8 mouse cellular contexts compared by ENCODE assay signal in the genomic region with DNA sequence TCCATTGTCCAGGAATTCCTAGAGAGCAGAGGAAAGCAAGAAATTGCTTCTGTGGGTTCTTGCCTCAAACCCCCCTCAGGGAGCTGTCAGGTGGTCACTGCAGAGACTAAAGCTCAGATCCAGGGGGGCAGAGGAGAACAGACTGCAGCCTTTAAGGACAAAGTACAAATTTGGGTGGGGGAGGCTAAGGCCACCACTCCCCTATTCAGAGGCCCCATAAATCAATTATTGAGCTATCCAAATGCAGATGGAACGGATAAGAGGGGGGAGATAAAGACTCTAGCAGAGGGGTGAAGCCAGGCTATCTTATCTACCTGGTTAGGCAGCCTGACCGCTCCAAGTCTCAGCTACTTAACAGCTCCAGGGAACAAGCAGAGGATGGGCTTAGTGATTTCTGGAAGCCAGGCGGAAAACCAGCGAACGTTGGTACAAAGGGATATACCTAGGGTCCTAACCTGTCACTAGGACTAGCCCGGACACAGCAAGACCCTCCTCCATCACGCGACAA. TPM values are rescaled to one million over a fixed set of nuclear protein-coding genes. Genes with fewer than 3 reads are reported as not detected.
DNase-seq lines count a peak whose midpoint lies in the region; ATAC-seq and TF ChIP-seq lines count a peak whose summit lies in the region.

No protein-coding gene starts in this region.

- no peak for DNase-seq in heart, embryonic 10.5 days (ENCODE audit: low spot score)
- DNase-seq in heart, postnatal 4 days, result no peak
- DNase-seq in liver, postnatal 0 days, result no peak
- no peak for DNase-seq in testis, postnatal 10 days (ENCODE audit: low spot score)
- no peak for DNase-seq in T-cell, adult 2 months (ENCODE audit: low spot score)

- peaks cover 78% of the 10 kb centered on the region for H3K4me1 ChIP-seq in heart, embryonic 10.5 days
- peaks cover 60% of the 10 kb centered on the region for H3K4me1 ChIP-seq in E14TG2a.4 (replicated peaks; ENCODE audit: low read depth, low read length)
- peaks cover 63% of the 10 kb centered on the region for H3K4me1 ChIP-seq in forebrain, embryonic 16.5 days (replicated peaks; ENCODE audit: control insufficient read depth, insufficient read depth, low read length)
- H3K4me1 ChIP-seq in liver, postnatal 0 days (ENCODE audit: insufficient read depth), result peaks cover 69% of the 10 kb centered on the region

- peak overlapping the region; percentile 99 for H3K4me2 ChIP-seq in forebrain, embryonic 16.5 days (ENCODE audit: low read length)
- peak overlapping the region; percentile 88 for H3K4me2 ChIP-seq in liver, postnatal 0 days (ENCODE audit: low read depth, low read length)

- no peak for ATAC-seq in forebrain, embryonic 16.5 days
- ATAC-seq in liver, postnatal 0 days, result no peak
- no peak for ATAC-seq in activated CD4-positive, CD25-positive, alpha-beta regulatory T cell, adult 4 months

- no peak for TF ChIP-seq CTCF in E14TG2a.4 (conservative IDR thresholded peaks at IDR 0.05; ENCODE audit: low read length)
- TF ChIP-seq CTCF in liver, postnatal 0 days (IDR thresholded peaks at IDR 0.05; ENCODE audit: low read depth), result no peak

- peaks cover 7% of the 10 kb centered on the region; the same call in 1 of the 2 replicates for H3K36me3 ChIP-seq in heart, embryonic 10.5 days
- H3K36me3 ChIP-seq in E14TG2a.4 (ENCODE audit: insufficient read depth, low read length), result peaks cover 19% of the 10 kb centered on the region
- H3K36me3 ChIP-seq in forebrain, embryonic 16.5 days (ENCODE audit: control insufficient read depth, insufficient read depth), result peaks cover 2% of the 10 kb centered on the region; the same call in 1 of the 2 replicates
- H3K36me3 ChIP-seq in liver, postnatal 0 days (replicated peaks; ENCODE audit: insufficient read depth, low read length), result peaks cover 14% of the 10 kb centered on the region

- H3K9me3 ChIP-seq in heart, embryonic 10.5 days, result no peaks in the 10 kb centered on the region
- no peaks in the 10 kb centered on the region for H3K9me3 ChIP-seq in E14TG2a.4 (ENCODE audit: low read length)
- H3K9me3 ChIP-seq in forebrain, embryonic 16.5 days (ENCODE audit: control insufficient read depth, low read length), result no peaks in the 10 kb centered on the region
- H3K9me3 ChIP-seq in liver, postnatal 0 days (ENCODE audit: low read length), result no peaks in the 10 kb centered on the region

- H3K27ac ChIP-seq in heart, embryonic 10.5 days, result peak overlapping the region; percentile 100
- peak overlapping the region; percentile 100 for H3K27ac ChIP-seq in forebrain, embryonic 16.5 days (ENCODE audit: low read length)
- peak overlapping the region; percentile 100 for H3K27ac ChIP-seq in liver, postnatal 0 days (ENCODE audit: low read depth)

- TF ChIP-seq EP300 in liver, postnatal 0 days (IDR thresholded peaks at IDR 0.05; ENCODE audit: low read depth), result no peak

- 10% methylated on average over 8 of the region's 8 CpGs for WGBS in heart, embryonic 10.5 days
- WGBS in forebrain, embryonic 16.5 days, result 25% methylated on average over 8 of the region's 8 CpGs
- 57% methylated on average over 8 of the region's 8 CpGs for WGBS in liver, postnatal 0 days (ENCODE audit: insufficient replicate concordance)

- peak overlapping the region; percentile 92 for H3K4me3 ChIP-seq in heart, embryonic 10.5 days
- peak overlapping the region; percentile 83 for H3K4me3 ChIP-seq in E14TG2a.4 (replicated peaks; ENCODE audit: low read length)
- peak overlapping the region; percentile 63 for H3K4me3 ChIP-seq in forebrain, embryonic 16.5 days (replicated peaks; ENCODE audit: low read length)
- H3K4me3 ChIP-seq in liver, postnatal 0 days (ENCODE audit: low read depth, low read length), result peak overlapping the region; percentile 94; the same call in 1 of the 2 replicates

- peaks cover 4% of the 10 kb centered on the region; the same call in 1 of the 2 replicates for H3K27me3 ChIP-seq in heart, embryonic 10.5 days (ENCODE audit: insufficient read depth, poor library complexity, severe bottlenecking)
- peaks cover 20% of the 10 kb centered on the region for H3K27me3 ChIP-seq in E14TG2a.4 (ENCODE audit: insufficient read depth, low read length)
- no peaks in the 10 kb centered on the region for H3K27me3 ChIP-seq in forebrain, embryonic 16.5 days (replicated peaks; ENCODE audit: control insufficient read depth, insufficient read depth, low read length)
- no peaks in the 10 kb centered on the region for H3K27me3 ChIP-seq in liver, postnatal 0 days (ENCODE audit: insufficient read depth, low read length)

- peak overlapping the region; percentile 98 for H3K9ac ChIP-seq in forebrain, embryonic 16.5 days (replicated peaks; ENCODE audit: low read depth, low read length)
- peak overlapping the region; percentile 99; the same call in 1 of the 2 replicates for H3K9ac ChIP-seq in liver, postnatal 0 days (replicated peaks)

RNA-seq across cellular contexts. Expression of a gene that starts 2.4 kb away (rescaled TPM):
- 1.5 and 1.7 TPM in 2 replicates for polyA plus RNA-seq in heart, embryonic 10.5 days (2016; fragmentation: Nextera tagmentation; extraction: Ambion mirVana)
- under 1 TPM; 0.36 to 0.71 TPM for total RNA-seq in heart, postnatal 4 days (2021)
- 15.8 and 18.7 TPM in 2 replicates for polyA plus RNA-seq in forebrain, embryonic 16.5 days (2015; fragmentation: Nextera tagmentation; extraction: Ambion mirVana)
- polyA plus RNA-seq in liver, postnatal 0 days (2015; fragmentation: Nextera tagmentation; extraction: Ambion mirVana), result 2.1 and 2.4 TPM in 2 replicates
- polyA plus RNA-seq in activated CD4-positive, CD25-positive, alpha-beta regulatory T cell, adult 4 months (2017; shearing (Covaris generic)), result 10 to 100 TPM; 54.3 to 75.1 TPM

RNA-seq across cellular contexts. Expression of a gene that starts 7.1 kb away (rescaled TPM):
- 5.4 and 9.8 TPM in 2 replicates for polyA plus RNA-seq in heart, embryonic 10.5 days (2016; fragmentation: Nextera tagmentation; extraction: Ambion mirVana)
- total RNA-seq in heart, postnatal 4 days (2021), result 10 to 100 TPM; 22.2 to 23.0 TPM
- 12.5 TPM in 2 replicates for polyA plus RNA-seq in forebrain, embryonic 16.5 days (2015; fragmentation: Nextera tagmentation; extraction: Ambion mirVana)
- 3.6 and 4.3 TPM in 2 replicates for polyA plus RNA-seq in liver, postnatal 0 days (2015; fragmentation: Nextera tagmentation; extraction: Ambion mirVana)
- polyA plus RNA-seq in activated CD4-positive, CD25-positive, alpha-beta regulatory T cell, adult 4 months (2017; shearing (Covaris generic)), result 10 to 100 TPM; 12.5 to 12.9 TPM

RNA-seq across cellular contexts. Expression of a gene that starts 34.3 kb away (rescaled TPM):
- polyA plus RNA-seq in heart, embryonic 10.5 days (2016; fragmentation: Nextera tagmentation; extraction: Ambion mirVana), result 73.2 and 85.3 TPM in 2 replicates
- 10 to 100 TPM; 22.8 to 24.8 TPM for total RNA-seq in heart, postnatal 4 days (2021)
- polyA plus RNA-seq in forebrain, embryonic 16.5 days (2015; fragmentation: Nextera tagmentation; extraction: Ambion mirVana), result 83.1 and 86.0 TPM in 2 replicates
- 116 and 120 TPM in 2 replicates for polyA plus RNA-seq in liver, postnatal 0 days (2015; fragmentation: Nextera tagmentation; extraction: Ambion mirVana)
- 10 to 100 TPM; 31.6 to 42.2 TPM for polyA plus RNA-seq in activated CD4-positive, CD25-positive, alpha-beta regulatory T cell, adult 4 months (2017; shearing (Covaris generic))

RNA-seq across cellular contexts. Expression of a gene that starts 47.6 kb away (rescaled TPM):
- 0.35 TPM in 1 of 2 replicates, not detected in the other for polyA plus RNA-seq in heart, embryonic 10.5 days (2016; fragmentation: Nextera tagmentation; extraction: Ambion mirVana)
- not detected for total RNA-seq in heart, postnatal 4 days (2021)
- polyA plus RNA-seq in forebrain, embryonic 16.5 days (2015; fragmentation: Nextera tagmentation; extraction: Ambion mirVana), result not detected in 2 replicates
- 638 and 713 TPM in 2 replicates for polyA plus RNA-seq in liver, postnatal 0 days (2015; fragmentation: Nextera tagmentation; extraction: Ambion mirVana)
- polyA plus RNA-seq in activated CD4-positive, CD25-positive, alpha-beta regulatory T cell, adult 4 months (2017; shearing (Covaris generic)), result not detected
